Mouse (Mus musculus): ENCODE data around the gene Mknk2. TPM values are rescaled to one million over a fixed set of nuclear protein-coding genes. Genes with fewer than 3 reads are reported as not detected.

Gene Mknk2
- polyA plus RNA-seq, 1 experiment from 2014 or later, result 103 TPM

Other genes with a start within 250 kb of the Mknk2 start
- 130 and 138 TPM in 2 replicates for gene Tcf3, start 244.5 kb downstream of the Mknk2 start, polyA plus RNA-seq (2015; fragmentation: Nextera tagmentation; extraction: Ambion mirVana)
- not detected in 2 replicates for gene Onecut3, start 183.3 kb downstream of the Mknk2 start, polyA plus RNA-seq (2015; fragmentation: Nextera tagmentation; extraction: Ambion mirVana)
- gene Atp8b3, start 139.0 kb downstream of the Mknk2 start, polyA plus RNA-seq (2015; fragmentation: Nextera tagmentation; extraction: Ambion mirVana), result 0.23 TPM in 2 replicates
- 23.9 and 29.5 TPM in 2 replicates for gene Rexo1, start 116.6 kb downstream of the Mknk2 start, polyA plus RNA-seq (2015; fragmentation: Nextera tagmentation; extraction: Ambion mirVana)
- gene Klf16, start 100.8 kb downstream of the Mknk2 start, polyA plus RNA-seq (2015; fragmentation: Nextera tagmentation; extraction: Ambion mirVana), result 9.9 and 11.2 TPM in 2 replicates
- gene Abhd17a, start 87.8 kb downstream of the Mknk2 start, polyA plus RNA-seq (2015; fragmentation: Nextera tagmentation; extraction: Ambion mirVana), result 93.5 and 95.4 TPM in 2 replicates
- gene Scamp4, start 75.2 kb downstream of the Mknk2 start, polyA plus RNA-seq (2015; fragmentation: Nextera tagmentation; extraction: Ambion mirVana), result 93.5 and 107 TPM in 2 replicates
- gene Adat3, start 75.2 kb downstream of the Mknk2 start, polyA plus RNA-seq (2015; fragmentation: Nextera tagmentation; extraction: Ambion mirVana), result 7.0 and 8.6 TPM in 2 replicates
- 4.5 and 5.3 TPM in 2 replicates for gene Gm49322, start 72.1 kb downstream of the Mknk2 start, polyA plus RNA-seq (2015; fragmentation: Nextera tagmentation; extraction: Ambion mirVana)
- 156 and 183 TPM in 2 replicates for gene Csnk1g2, start 55.3 kb downstream of the Mknk2 start, polyA plus RNA-seq (2015; fragmentation: Nextera tagmentation; extraction: Ambion mirVana)
- 78.6 and 83.2 TPM in 2 replicates for gene Btbd2, start 21.0 kb downstream of the Mknk2 start, polyA plus RNA-seq (2015; fragmentation: Nextera tagmentation; extraction: Ambion mirVana)
- 37.7 and 41.5 TPM in 2 replicates for gene Mob3a, start 23.9 kb upstream of the Mknk2 start, polyA plus RNA-seq (2015; fragmentation: Nextera tagmentation; extraction: Ambion mirVana)
- 22.8 and 26.2 TPM in 2 replicates for gene Izumo4, start 24.1 kb upstream of the Mknk2 start, polyA plus RNA-seq (2015; fragmentation: Nextera tagmentation; extraction: Ambion mirVana)
- 68.1 and 70.9 TPM in 2 replicates for gene Ap3d1, start 64.2 kb upstream of the Mknk2 start, polyA plus RNA-seq (2015; fragmentation: Nextera tagmentation; extraction: Ambion mirVana)
- 17.3 and 21.8 TPM in 2 replicates for gene Dot1l, start 77.1 kb upstream of the Mknk2 start, polyA plus RNA-seq (2015; fragmentation: Nextera tagmentation; extraction: Ambion mirVana)
- gene Sf3a2, start 120.1 kb upstream of the Mknk2 start, polyA plus RNA-seq (2015; fragmentation: Nextera tagmentation; extraction: Ambion mirVana), result 78.2 and 92.6 TPM in 2 replicates
- 126 and 130 TPM in 2 replicates for gene Plekhj1, start 120.5 kb upstream of the Mknk2 start, polyA plus RNA-seq (2015; fragmentation: Nextera tagmentation; extraction: Ambion mirVana)
- 0.09 TPM in 1 of 2 replicates, not detected in the other for gene Amh, start 127.1 kb upstream of the Mknk2 start, polyA plus RNA-seq (2015; fragmentation: Nextera tagmentation; extraction: Ambion mirVana)
- gene Jsrp1, start 135.4 kb upstream of the Mknk2 start, polyA plus RNA-seq (2015; fragmentation: Nextera tagmentation; extraction: Ambion mirVana), result 5.6 and 5.7 TPM in 2 replicates
- gene Oaz1, start 148.5 kb upstream of the Mknk2 start, polyA plus RNA-seq (2015; fragmentation: Nextera tagmentation; extraction: Ambion mirVana), result 1,583 and 1,739 TPM in 2 replicates
- gene Lingo3, start 165.9 kb upstream of the Mknk2 start, polyA plus RNA-seq (2015; fragmentation: Nextera tagmentation; extraction: Ambion mirVana), result 0.83 and 1.2 TPM in 2 replicates
- gene Lsm7, start 177.1 kb upstream of the Mknk2 start, polyA plus RNA-seq (2015; fragmentation: Nextera tagmentation; extraction: Ambion mirVana), result 303 and 328 TPM in 2 replicates
- gene Sppl2b, start 177.2 kb upstream of the Mknk2 start, polyA plus RNA-seq (2015; fragmentation: Nextera tagmentation; extraction: Ambion mirVana), result 43.8 and 48.1 TPM in 2 replicates
- 0.04 TPM in 1 of 2 replicates, not detected in the other for gene Tmprss9, start 193.7 kb upstream of the Mknk2 start, polyA plus RNA-seq (2015; fragmentation: Nextera tagmentation; extraction: Ambion mirVana)
- gene Timm13, start 222.9 kb upstream of the Mknk2 start, polyA plus RNA-seq (2015; fragmentation: Nextera tagmentation; extraction: Ambion mirVana), result 365 and 368 TPM in 2 replicates
- 55.0 and 59.3 TPM in 2 replicates for gene Lmnb2, start 240.1 kb upstream of the Mknk2 start, polyA plus RNA-seq (2015; fragmentation: Nextera tagmentation; extraction: Ambion mirVana)

All from kidney, embryonic 15.5 days (tissue).